Mouse (Mus musculus) heart, postnatal 4 days (tissue): ENCODE data around the gene Mob3b. TPM values are rescaled to one million over a fixed set of nuclear protein-coding genes. Genes with fewer than 3 reads are reported as not detected.

Experiments used
- DNase-seq: peaks from one replicate; pipeline ENCODE4 v3.0.0; 2021
- total RNA-seq, 2 experiments: library from RNA; stranded (reverse); gene quantifications; 2 replicates each; pipeline ENCODE4 v1.2.3; 2021

Gene Mob3b
- total RNA-seq, 2 experiments from 2014 or later: 1.5 to 2.0 TPM

GRCm38 (mm10) chr4:35063146-35063719 is 94.1 kb downstream of the Mob3b start:
- DNase-seq: no peak

GRCm38 (mm10) chr4:35060964-35061363 is 96.3 kb downstream of the Mob3b start:
- no peak for DNase-seq

GRCm38 (mm10) chr4:35060401-35060800 is 96.9 kb downstream of the Mob3b start:
- no peak for DNase-seq

GRCm38 (mm10) chr4:35054362-35054761 is 102.9 kb downstream of the Mob3b start:
- no peak for DNase-seq

- no peak for DNase-seq
These were observed 104.9 kb downstream of the Mob3b start for GRCm38 (mm10) chr4:35052174-35052942.

- no peak for DNase-seq
These were observed 106.1 kb downstream of the Mob3b start for GRCm38 (mm10) chr4:35051152-35051551.

- no peak for DNase-seq
These were observed 107.6 kb downstream of the Mob3b start for GRCm38 (mm10) chr4:35049742-35050058.

- DNase-seq: no peak
These were observed 108.1 kb downstream of the Mob3b start for GRCm38 (mm10) chr4:35049036-35049741.

- DNase-seq: no peak
These were observed 116.4 kb downstream of the Mob3b start for GRCm38 (mm10) chr4:35040896-35041295.

GRCm38 (mm10) chr4:35040306-35040705 is 117.0 kb downstream of the Mob3b start:
- DNase-seq: no peak

GRCm38 (mm10) chr4:35037824-35038223 is 119.5 kb downstream of the Mob3b start:
- no peak for DNase-seq

- no peak for DNase-seq
These were observed 122.6 kb downstream of the Mob3b start for GRCm38 (mm10) chr4:35034504-35035290.

GRCm38 (mm10) chr4:35032758-35033157 is 124.5 kb downstream of the Mob3b start:
- no peak for DNase-seq

- DNase-seq: no peak
These were observed 125.7 kb downstream of the Mob3b start for GRCm38 (mm10) chr4:35031623-35032022.

GRCm38 (mm10) chr4:35031141-35031540 is 126.1 kb downstream of the Mob3b start:
- DNase-seq: no peak

- DNase-seq: no peak
These were observed 138.9 kb downstream of the Mob3b start for GRCm38 (mm10) chr4:35018416-35018815.

- no peak for DNase-seq
These were observed 144.6 kb downstream of the Mob3b start for GRCm38 (mm10) chr4:35012401-35013307.

GRCm38 (mm10) chr4:35006541-35007260 is 150.6 kb downstream of the Mob3b start:
- DNase-seq: no peak

GRCm38 (mm10) chr4:35006056-35006455 is 151.2 kb downstream of the Mob3b start:
- DNase-seq: no peak

- DNase-seq: peak; percentile 31
These were observed 152.1 kb downstream of the Mob3b start for GRCm38 (mm10) chr4:35005068-35005769.
